Mouse (Mus musculus) left cerebral cortex, postnatal 10 days (tissue): ENCODE data around the gene Slc1a4. TPM values are rescaled to one million over a fixed set of nuclear protein-coding genes. Genes with fewer than 3 reads are reported as not detected.

Experiments used
- DNase-seq, 2 experiments: peaks; one replicate each; pipeline ENCODE4 v3.0.0; 2021 to 2022; ENCODE audit warnings: low spot score in 2 of 2, mixed read lengths in 1 of 2; ENCODE audit errors: extremely low spot score in 1 of 2
- intact Hi-C: fragments of 180-260 bp; cut with DNase I; formaldehyde crosslinking; loops from one replicate; pipeline ENCODE4 v1.15.1; 2025
- total RNA-seq, 2 experiments: library from RNA; stranded (reverse); gene quantifications; 2 replicates each; pipeline ENCODE4 v1.2.3; 2021

The Slc1a4 gene
- total RNA-seq, 2 experiments from 2014 or later, result 67.7 to 75.4 TPM

GRCm38 (mm10) chr11:20328771-20329170, 3.7 kb downstream of the Slc1a4 start:
- DNase-seq, result no peak
- intact Hi-C loops, result no loop called here

- no peak for DNase-seq
- intact Hi-C loops, result no loop called here
Measured at GRCm38 (mm10) chr11:20326328-20326995, 6.1 kb downstream of the Slc1a4 start.

- intact Hi-C loops, result no loop called here
- DNase-seq, result no peak
Measured at GRCm38 (mm10) chr11:20325073-20325694, 7.3 kb downstream of the Slc1a4 start.

- no peak for DNase-seq
- intact Hi-C loops, result no loop called here
Measured at GRCm38 (mm10) chr11:20324006-20324405, 8.5 kb downstream of the Slc1a4 start.

GRCm38 (mm10) chr11:20322366-20322765, 10.1 kb downstream of the Slc1a4 start:
- intact Hi-C loops, result no loop called here
- DNase-seq, result no peak

- intact Hi-C loops, result no loop called here
- DNase-seq, result no peak
Measured at GRCm38 (mm10) chr11:20320661-20321060, 11.9 kb downstream of the Slc1a4 start.

GRCm38 (mm10) chr11:20318659-20319454, 13.7 kb downstream of the Slc1a4 start:
- intact Hi-C loops, result no loop called here
- DNase-seq, result no peak

- DNase-seq, result no peak
- intact Hi-C loops, result no loop called here
Measured at GRCm38 (mm10) chr11:20313576-20313975, 18.9 kb downstream of the Slc1a4 start.

GRCm38 (mm10) chr11:20309044-20309443, 23.5 kb downstream of the Slc1a4 start:
- no peak for DNase-seq
- intact Hi-C loops, result no loop called here

GRCm38 (mm10) chr11:20307409-20307808, 25.1 kb downstream of the Slc1a4 start:
- no peak for DNase-seq
- intact Hi-C loops, result no loop called here

- intact Hi-C loops, result loop anchor here (2.0 kb wide), 1 partner anchor 25 kb away; no protein-coding TSS in a partner anchor
- no peak for DNase-seq
Measured at GRCm38 (mm10) chr11:20305641-20306040, 26.9 kb downstream of the Slc1a4 start.

- intact Hi-C loops, result loop anchor here (2.0 kb wide), 1 partner anchor 26 kb away; no protein-coding TSS in a partner anchor
Measured at GRCm38 (mm10) chr11:20304341-20304740, 28.2 kb downstream of the Slc1a4 start.

GRCm38 (mm10) chr11:20301332-20301731, 31.2 kb downstream of the Slc1a4 start:
- no peak for DNase-seq
- intact Hi-C loops, result no loop called here

More at GRCm38 (mm10) chr11:20304341-20304740, 28.2 kb downstream of the Slc1a4 start:
- DNase-seq, result peak in 1 of 2 experiments; percentile 61

GRCm38 (mm10) chr11:20300850-20301249, 31.7 kb downstream of the Slc1a4 start:
- intact Hi-C loops, result no loop called here
- no peak for DNase-seq

- no peak for DNase-seq
- intact Hi-C loops, result no loop called here
Measured at GRCm38 (mm10) chr11:20299900-20300299, 32.6 kb downstream of the Slc1a4 start.

GRCm38 (mm10) chr11:20284463-20284862, 48.0 kb downstream of the Slc1a4 start:
- DNase-seq, result no peak
- intact Hi-C loops, result no loop called here

GRCm38 (mm10) chr11:20282601-20283219, 49.8 kb downstream of the Slc1a4 start:
- intact Hi-C loops, result no loop called here
- DNase-seq, result no peak

GRCm38 (mm10) chr11:20280982-20281381, 51.5 kb downstream of the Slc1a4 start:
- DNase-seq, result no peak
- intact Hi-C loops, result no loop called here

GRCm38 (mm10) chr11:20278702-20279101, 53.8 kb downstream of the Slc1a4 start:
- intact Hi-C loops, result no loop called here
- DNase-seq, result no peak
